Comparison of ENCODE assay signal across 8 mouse cellular contexts in genomic region chr3:157717313-157717921, GRCm38 (mm10).
DNase-seq lines count a peak whose midpoint lies in the region; ATAC-seq lines count a peak whose summit lies in the region.

No protein-coding gene starts in this region.

- H3K36me3 ChIP-seq in liver, embryonic 12.5 days: no peaks in the 10 kb centered on the region
- no peaks in the 10 kb centered on the region for H3K36me3 ChIP-seq in intestine, embryonic 16.5 days (ENCODE audit: control insufficient read depth, insufficient read depth, low read length)
- H3K36me3 ChIP-seq in midbrain, embryonic 13.5 days: no peaks in the 10 kb centered on the region

- no peaks in the 10 kb centered on the region for H3K9me3 ChIP-seq in liver, embryonic 12.5 days (replicated peaks)
- no peaks in the 10 kb centered on the region for H3K9me3 ChIP-seq in intestine, embryonic 16.5 days (ENCODE audit: control insufficient read depth, low read length)
- H3K9me3 ChIP-seq in midbrain, embryonic 13.5 days: no peaks in the 10 kb centered on the region

- no peak overlapping the region for H3K27ac ChIP-seq in liver, embryonic 12.5 days
- no peak overlapping the region for H3K27ac ChIP-seq in intestine, embryonic 16.5 days (ENCODE audit: low read length)
- no peak overlapping the region for H3K27ac ChIP-seq in midbrain, embryonic 13.5 days

- peak; percentile 69 for DNase-seq in liver
- peak; percentile 24 for DNase-seq in cerebellum, adult 9-11 months
- DNase-seq in frontal cortex, postnatal 36 days (ENCODE audit: low spot score in 2 of 2): peak; percentile 65 to 82
- peak; percentile 62 to 73 for DNase-seq in left cerebral cortex, postnatal 10 days (ENCODE audit: extremely low spot score in 1 of 2, low spot score in 2 of 2)
- peak; percentile 31 to 74 for DNase-seq in spleen, postnatal 10 days (ENCODE audit: low spot score in 2 of 2)

- H3K27me3 ChIP-seq in liver, embryonic 12.5 days (replicated peaks): no peaks in the 10 kb centered on the region; the same call in 1 of the 2 replicates
- no peaks in the 10 kb centered on the region for H3K27me3 ChIP-seq in intestine, embryonic 16.5 days (replicated peaks; ENCODE audit: control insufficient read depth, insufficient read depth, low read length)
- no peaks in the 10 kb centered on the region for H3K27me3 ChIP-seq in midbrain, embryonic 13.5 days

- no peak for ATAC-seq in liver, embryonic 12.5 days
- peak; percentile 48; the same call in 1 of the 2 replicates for ATAC-seq in intestine, embryonic 16.5 days
- peak; percentile 74 for ATAC-seq in midbrain, embryonic 13.5 days

- H3K4me1 ChIP-seq in liver, embryonic 12.5 days: no peaks in the 10 kb centered on the region
- no peaks in the 10 kb centered on the region for H3K4me1 ChIP-seq in intestine, embryonic 16.5 days (ENCODE audit: control insufficient read depth, insufficient read depth, low read length)
- no peaks in the 10 kb centered on the region for H3K4me1 ChIP-seq in midbrain, embryonic 13.5 days (replicated peaks)

- intact Hi-C loops in left cerebral cortex, postnatal 10 days (cut with DNase I): loop anchor here (2.0 kb wide), 1 partner anchor 153 kb away; no protein-coding TSS in a partner anchor

- no peak overlapping the region for H3K4me2 ChIP-seq in liver, embryonic 12.5 days
- H3K4me2 ChIP-seq in intestine, embryonic 16.5 days (ENCODE audit: low read depth, low read length): no peak overlapping the region
- H3K4me2 ChIP-seq in midbrain, embryonic 13.5 days (replicated peaks): no peak overlapping the region

- no peak overlapping the region for H3K9ac ChIP-seq in liver, embryonic 12.5 days
- H3K9ac ChIP-seq in intestine, embryonic 16.5 days (ENCODE audit: low read depth, low read length): no peak overlapping the region
- H3K9ac ChIP-seq in midbrain, embryonic 13.5 days (replicated peaks): no peak overlapping the region

- 10% methylated on average over 7 of the region's 7 CpGs for WGBS in liver, embryonic 12.5 days (ENCODE audit: insufficient replicate concordance)
- 18% methylated on average over 7 of the region's 7 CpGs for WGBS in intestine, embryonic 16.5 days
- WGBS in midbrain, embryonic 13.5 days: 21% methylated on average over 7 of the region's 7 CpGs

- H3K4me3 ChIP-seq in liver, embryonic 12.5 days: no peak overlapping the region
- H3K4me3 ChIP-seq in intestine, embryonic 16.5 days (ENCODE audit: low read length): no peak overlapping the region
- no peak overlapping the region for H3K4me3 ChIP-seq in midbrain, embryonic 13.5 days (replicated peaks)
